Mouse (Mus musculus) adrenal gland (tissue): ENCODE data around the gene Ttll5.

Source experiments
- intact Hi-C: fragments of 180-260 bp; cut with DNase I; formaldehyde crosslinking; loops from one replicate; pipeline ENCODE4 v1.15.1; 2025

The Ttll5 gene

DNA sequence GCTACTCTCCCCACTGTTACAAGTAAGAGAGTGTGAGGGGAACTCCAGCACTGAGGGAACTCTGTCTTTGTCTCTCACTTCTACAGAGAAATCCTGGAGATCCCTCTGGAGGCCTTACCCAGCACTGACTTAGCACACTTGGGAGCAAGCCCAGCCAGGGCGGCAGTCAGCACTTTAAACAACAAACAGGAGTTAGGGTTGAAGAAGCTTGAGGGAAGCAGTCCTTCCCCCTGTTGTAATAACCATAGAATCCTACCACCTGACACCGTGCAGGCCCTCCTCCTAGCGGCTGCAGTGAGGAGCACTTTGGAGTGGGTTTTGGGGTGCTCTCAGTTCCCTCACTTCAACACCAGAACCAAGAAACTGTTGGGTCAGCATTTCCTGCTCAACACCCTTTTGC lies 140.0 kb downstream of the Ttll5 start:
- intact Hi-C loops = no loop called here

DNA sequence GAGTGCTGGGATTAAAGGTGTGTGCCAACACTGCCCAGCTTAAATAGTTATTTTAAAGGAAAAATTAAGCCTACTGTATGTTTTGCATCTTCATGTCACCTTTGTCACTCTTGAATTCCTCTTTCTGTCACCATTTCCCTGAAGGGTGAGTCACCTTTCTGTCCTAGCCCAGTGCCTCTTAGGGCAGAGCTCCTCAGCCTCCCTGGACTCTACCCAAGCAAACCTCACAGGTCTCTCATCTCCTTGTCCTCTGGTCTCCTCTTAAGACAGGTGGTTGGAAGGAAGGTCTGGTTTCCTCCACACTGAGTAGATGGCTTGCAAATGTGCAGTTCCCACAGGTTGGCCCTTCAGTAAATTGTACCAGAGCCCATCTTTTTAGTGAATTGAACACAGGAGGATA lies 143.4 kb downstream of the Ttll5 start:
- intact Hi-C loops = no loop called here

DNA sequence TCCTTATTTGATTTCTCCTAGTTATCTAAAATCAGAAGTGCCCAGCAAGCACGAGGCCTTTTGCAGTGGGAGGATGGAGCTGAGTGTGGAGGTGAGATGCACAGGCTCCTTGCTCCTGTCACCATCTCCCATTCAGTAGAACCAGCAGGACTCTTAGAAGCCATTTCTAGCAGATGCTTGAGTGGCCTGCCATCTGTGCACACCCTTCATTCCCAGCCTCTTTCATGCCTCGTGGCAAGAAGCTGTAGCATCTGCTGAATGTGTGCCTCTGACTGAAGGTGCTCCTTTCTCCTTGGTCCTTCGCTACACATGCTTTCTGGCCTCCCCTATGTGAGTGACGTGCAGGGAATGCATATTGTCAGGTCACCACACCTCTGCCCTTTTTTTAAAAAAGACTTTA lies 143.9 kb downstream of the Ttll5 start:
- intact Hi-C loops = no loop called here

DNA sequence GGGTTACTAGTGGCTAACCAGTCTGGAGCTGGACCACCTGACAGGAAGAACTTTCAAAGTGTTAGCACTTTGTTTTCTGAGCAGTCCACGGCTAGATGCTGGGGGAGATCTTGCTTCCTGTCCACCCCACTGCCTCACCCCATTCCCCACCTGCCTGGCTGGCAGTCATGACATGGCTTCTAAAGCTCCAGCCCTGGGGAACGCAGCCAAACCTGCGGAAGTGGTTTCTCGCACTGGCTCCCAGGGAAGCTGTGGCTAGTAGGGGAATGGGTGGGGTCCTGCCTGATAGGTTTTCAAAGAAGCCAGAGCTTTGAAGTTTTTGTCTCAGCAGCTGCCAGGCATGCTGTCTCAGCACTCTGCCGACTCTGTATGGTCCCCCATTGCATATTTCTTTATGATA lies 145.1 kb downstream of the Ttll5 start:
- intact Hi-C loops = no loop called here

DNA sequence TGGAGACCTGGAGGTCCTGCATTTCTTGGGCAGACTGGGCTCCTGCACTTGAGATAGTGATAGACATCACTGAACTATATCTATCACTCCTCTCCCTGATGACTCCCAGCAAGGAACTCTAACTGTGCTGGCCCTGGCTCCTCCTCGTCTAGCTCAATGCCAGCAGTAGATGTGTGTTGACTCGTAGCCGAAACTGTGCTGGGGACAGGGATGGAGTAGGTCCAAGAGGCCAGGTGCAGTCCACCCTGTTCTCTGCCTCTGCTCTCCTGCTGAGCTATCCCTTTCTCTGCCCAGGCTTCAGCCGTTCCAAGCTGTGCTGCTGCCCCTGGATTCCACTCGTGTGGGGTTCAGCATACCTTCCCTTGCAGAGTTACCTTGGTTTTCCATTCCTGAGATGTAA lies 145.7 kb downstream of the Ttll5 start:
- intact Hi-C loops = no loop called here

DNA sequence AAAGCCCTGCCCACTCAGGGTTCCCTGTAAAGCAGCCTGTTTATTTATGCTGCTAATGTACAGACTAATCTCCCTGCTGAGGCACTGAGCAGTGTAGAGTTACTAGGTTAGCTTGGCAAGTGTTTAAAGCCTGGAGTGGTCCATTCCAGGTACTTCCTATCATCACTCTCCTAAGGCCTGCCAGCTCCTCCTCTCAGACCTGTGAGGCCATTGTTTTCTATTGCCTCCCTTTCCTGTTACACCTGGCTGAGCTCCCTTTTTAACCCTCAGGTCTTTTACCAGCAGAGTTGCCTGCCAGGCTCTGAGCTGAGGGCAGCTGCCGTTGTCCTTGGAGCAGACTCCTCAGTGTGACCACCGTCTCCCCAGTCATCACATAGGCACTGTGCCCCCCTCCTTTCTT lies 146.3 kb downstream of the Ttll5 start:
- intact Hi-C loops = no loop called here

DNA sequence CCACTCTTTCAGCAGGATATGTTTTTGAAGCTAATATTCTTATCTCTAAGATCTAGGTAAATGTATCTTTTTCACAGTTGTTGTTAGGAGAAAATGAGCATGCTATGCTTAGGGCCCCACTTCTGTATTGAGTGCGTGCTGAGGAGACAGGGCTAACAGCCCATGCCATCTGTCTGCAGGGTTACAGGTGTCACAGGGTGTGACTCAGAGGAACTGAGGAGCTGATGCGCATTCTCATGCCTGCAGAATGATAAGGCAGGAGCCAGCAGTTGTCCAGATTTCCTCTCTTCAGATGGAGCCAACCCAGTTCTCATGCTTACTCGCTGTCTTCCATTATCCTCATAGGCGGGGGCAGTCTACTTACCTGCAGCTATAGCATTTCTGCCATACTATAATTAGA lies 147.2 kb downstream of the Ttll5 start:
- intact Hi-C loops = no loop called here

DNA sequence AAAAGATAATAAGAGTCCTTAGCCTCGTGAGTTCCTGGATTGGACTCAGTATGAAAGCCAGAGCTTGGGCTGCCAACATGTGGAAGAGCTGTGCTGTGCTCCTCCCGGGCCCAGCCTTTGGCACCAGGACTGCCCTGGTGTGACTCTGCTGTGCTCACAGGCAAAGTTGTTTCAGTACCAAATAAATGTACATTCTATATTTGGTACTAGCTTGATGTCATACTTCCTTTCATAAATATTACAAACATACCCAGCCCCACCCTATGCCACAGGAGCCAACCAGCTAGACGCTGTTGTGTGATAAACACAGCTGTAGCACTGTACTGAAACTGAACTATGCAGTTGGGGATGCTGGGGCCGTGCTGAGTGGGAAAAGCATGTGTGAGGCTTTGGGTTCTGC lies 149.1 kb downstream of the Ttll5 start:
- intact Hi-C loops = no loop called here

DNA sequence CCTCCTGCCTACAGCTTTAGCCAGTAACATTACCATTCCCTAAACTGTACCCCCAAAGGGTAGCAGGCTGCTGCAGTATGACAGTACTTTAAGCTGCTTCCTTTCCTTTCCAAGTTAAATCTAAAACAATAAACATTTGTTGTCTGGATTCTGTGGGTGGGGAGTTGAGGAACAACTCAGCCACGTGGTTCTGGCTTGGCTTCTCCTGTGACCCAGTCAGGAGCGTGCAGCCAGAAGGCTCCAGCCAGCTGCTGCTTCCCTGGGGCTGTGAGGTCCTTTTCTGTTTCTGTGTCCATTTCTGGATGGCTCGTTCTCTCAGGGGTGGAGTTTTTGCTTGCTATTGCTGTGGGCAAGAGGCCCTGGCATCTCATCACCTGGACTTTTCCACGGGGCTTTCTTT lies 149.6 kb downstream of the Ttll5 start:
- intact Hi-C loops = no loop called here

DNA sequence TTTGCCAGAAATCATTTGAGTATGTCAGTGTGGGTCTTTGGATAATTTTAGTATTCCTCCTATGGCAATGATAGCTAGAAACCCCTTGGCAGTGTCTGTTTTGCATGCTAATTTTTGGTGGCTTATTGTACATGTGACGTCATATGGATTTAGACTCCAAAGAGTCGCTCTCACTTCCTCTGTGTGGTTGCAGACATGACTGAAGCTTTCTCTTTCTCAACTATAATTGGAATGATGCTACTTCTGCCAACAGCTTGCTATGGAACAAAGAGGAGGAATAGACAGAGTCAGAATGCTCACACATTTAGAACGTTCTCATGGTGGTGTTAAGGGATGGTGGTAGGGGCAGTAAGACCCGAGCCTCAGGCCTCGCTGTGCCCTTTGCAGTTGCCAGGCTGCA lies 155.5 kb downstream of the Ttll5 start:
- intact Hi-C loops = no loop called here

DNA sequence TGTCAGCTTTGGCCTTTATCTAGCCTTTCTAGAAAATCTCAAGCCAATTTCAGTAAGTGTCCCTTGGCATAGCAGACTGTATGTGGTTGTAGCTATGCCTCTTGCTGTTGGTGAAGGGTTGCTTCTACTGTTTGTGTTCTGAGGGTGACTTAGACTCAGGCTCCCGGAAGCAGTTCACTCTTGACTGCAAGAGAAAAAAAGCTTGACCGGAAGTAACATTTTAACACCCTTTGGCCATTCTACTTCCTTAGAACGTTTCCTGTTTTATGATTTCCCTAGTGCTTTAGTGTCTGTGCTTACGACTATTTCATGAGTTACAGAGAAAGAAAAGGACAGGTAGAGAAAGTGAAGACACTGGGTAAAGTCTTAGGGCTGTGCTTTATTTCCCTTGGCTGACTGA lies 161.1 kb downstream of the Ttll5 start:
- intact Hi-C loops = no loop called here

DNA sequence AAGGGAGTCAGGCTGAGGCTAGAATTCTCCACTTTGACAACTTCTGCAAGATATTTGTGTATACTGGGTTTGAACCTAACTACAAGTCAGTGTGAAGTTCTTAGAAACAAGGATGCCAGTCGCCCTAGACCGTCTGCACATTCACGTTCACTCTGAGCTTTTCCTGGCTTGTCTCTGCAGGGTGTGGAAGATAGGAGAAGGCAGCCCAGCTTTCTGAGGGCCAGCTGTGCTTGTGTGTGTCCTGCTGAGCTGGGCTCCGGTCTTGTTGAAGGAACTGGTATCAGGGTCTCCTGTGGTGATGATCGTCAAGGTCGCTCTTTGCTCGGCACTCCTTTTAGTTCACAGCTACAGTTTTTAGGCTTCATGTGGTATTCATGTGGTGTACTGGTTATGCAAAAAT lies 161.6 kb downstream of the Ttll5 start:
- intact Hi-C loops = no loop called here

DNA sequence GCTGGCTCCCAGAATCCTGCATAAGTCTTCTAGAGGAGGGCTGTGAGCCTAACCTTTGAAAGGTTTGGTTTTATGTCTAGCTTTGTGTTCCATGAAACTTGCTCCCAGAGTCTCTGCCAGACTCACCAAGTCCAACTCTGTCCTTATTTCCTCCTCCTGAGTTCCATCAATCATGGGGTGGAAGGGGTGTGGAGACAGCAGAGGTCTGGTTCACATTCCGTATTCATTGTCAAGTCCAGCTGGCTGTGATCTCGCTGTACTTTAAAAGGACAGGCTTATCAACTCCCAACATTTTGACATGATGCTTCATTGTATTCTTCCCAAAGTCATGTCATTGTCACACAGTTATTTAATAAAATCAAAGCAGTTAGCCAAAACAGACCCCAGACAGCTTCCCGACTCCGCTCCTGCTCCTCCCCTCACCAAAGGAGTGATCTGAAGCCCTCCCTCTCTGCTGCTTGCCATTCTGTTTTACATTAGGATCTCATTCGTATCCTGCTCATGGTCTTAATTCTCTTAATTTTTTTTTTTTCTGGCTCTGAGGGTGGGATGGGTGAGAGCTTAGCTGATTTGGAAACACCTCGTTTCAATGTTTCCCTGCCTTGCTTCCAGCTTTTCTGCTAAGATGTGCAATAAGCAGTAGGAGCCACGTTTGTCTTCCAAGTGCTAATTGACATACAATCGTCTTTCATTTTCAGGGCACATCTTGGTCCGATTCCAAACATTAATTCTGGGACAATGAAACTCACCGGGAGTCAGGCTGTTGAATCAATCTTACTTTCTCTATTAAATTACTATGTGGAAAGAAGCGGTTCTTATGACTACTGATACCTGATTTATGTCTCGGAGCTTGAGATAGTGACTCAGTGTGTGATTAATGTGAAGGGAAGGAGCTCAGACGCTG lies 162.3 kb downstream of the Ttll5 start:
- intact Hi-C loops = no loop called here

DNA sequence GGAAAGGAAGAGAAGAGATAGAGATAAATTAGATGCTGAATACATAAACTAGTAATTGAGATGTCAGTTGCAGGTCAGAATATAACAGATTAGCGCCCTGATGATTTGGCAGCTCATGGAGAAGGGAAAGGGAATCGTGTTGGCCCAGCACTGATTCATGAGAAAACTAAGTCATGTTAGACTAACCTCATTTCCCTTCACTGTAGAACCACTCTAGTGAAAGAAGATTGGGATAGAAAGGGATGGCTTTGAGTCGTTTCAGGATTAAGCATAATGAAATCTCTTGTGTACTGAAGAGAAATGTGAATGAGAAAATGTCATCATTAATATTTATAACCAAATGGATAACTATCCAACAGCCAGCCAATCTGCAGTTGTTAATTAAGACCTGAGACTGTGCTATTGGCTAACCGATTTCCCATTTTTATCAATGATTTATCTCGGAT lies 163.0 kb downstream of the Ttll5 start:
- intact Hi-C loops = no loop called here

DNA sequence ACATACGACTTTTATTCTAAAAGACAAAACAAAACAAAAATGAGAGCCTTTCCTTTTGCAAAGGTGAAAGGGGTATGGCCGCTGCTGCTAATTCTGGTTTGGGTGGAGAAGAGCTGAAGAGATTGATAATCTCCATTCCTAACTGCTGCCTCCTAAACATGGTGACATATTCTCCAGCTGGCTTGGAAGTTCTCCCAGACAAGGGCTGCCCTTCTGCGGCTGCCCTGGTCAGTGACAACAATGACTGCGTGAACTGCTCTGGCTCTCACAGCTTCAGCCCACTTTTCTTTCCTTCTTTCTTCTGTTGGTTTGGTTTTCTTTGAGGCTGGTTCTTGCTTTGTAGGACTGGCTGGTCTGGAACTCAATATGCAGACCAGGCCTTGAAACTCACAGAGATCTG lies 163.7 kb downstream of the Ttll5 start:
- intact Hi-C loops = no loop called here

DNA sequence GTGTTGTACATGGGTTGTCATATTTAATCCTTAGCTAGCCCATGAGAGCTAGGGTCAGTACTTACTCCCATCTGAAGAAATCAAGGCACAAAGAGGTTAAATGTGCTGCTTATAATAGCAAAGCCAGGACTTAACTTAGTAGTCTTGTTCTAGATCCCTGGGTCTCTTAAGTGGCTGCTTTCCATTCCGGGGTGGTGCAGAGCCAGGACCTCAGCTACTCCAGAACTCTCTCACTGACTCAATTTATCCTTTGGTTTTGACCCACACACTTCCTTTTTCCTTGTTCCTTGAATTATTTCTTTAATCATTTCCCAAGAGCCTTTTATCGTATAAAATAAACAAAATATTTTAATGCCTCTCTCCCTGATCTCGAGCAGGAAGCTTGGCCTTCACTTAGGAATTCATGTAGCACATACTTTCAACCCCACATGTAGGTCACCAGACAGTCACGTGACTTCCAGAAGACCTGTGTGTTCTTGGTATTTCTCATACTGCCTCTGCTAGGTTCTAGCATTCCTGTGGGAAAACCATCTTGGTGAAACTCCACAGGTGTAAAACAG lies 164.4 kb downstream of the Ttll5 start:
- intact Hi-C loops = no loop called here

DNA sequence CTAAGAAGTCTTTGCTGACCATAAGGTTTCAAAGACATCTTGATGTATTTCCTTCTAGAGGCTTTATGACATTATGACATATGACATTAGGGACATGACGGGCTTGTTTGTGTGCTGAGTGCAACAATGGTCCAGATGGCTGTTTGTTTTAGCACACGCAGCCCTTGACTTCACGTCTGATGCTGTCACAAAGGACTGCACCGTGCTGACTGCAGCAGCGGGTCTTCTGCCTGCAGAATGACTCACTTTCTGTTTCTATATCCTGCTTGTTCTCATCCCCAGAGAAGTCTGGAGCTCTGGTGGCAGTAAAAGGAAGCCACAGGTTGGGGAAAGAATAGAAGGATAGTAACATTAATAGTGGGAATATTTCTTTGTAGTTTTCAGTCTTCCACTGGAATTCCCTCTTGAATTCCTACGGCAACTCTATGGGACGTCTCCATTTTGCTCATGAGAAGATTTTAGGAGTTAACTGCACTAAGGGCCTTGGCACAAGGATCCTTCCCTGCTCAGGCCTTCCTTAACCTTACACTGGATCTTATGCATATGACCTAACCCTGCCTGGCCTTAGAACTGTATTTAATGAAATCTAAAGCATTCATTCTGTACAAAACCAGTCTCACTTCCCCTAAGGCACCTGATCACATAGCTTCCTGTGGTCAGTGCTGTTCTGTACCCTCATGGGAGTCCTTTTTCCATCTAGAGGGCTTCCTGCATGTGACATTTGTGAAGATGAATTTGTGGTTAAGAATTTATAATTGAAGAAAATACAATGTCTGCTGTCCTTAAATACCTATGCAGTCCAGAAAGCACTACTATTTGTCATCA lies 167.8 kb downstream of the Ttll5 start:
- intact Hi-C loops = no loop called here

DNA sequence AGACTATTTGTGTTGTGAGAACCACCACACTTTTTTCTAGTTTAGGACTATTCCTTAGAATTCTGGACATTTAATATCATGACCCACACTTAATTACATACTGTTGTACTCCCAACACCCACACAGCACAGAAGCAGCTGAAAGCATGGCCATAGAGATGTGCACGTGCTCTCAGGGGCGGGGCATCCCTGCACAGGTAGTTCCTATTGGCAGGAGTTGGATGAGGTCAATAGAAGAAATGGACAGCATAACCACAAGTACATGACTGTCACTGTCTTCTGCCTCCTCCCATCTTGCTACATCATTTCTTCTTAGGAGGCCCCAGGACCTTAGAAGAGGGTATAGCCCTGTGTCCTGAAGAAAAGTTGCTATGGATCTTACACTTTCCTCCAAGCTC lies 168.4 kb downstream of the Ttll5 start:
- intact Hi-C loops = no loop called here

DNA sequence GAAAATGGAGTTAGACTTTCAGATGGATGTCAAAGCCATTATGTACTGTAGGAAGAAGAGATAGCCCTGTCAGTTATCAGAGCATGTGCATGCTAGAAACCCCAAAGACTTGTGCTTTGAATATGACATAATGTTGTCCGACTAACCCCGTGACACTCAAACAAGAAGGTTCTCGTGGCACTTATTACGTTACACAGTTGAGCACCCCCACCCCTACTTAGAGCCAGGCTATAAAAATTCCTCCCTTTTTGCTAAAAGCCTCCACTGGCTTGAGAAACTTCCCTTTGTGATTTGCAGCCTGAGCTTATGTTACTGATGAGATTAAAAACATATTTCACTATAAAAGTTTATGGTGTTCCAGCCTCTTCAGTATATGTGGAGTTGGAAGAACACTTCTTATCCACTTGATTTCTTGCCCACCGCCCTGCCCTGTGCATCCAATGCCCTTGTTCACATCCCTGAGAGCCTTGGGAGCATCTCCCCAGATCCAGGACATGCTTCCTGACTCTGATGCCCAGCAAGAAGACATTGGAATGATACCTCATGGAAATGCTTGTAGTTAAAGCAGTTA lies 169.4 kb downstream of the Ttll5 start:
- intact Hi-C loops = no loop called here

DNA sequence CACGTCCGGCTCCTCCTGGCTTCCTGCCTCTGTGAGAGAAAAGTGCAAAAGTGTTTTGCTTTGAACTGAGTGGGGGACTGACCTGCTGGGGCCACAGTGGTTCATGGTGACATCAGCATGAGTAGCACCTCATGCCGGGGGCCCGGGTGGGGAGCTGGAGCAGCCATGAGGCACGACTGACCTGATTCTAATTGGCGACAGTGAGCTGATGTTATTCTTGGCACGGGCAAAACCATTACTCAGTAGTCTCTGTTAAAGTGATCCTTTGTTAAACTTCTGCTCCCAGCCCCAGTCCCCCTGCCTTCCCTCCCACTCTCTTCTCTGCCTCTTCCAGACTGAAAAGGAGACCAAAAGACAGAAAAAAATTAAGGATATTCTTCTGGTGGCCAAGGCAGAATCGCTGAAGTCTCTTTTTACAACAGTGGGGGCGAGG lies 176.2 kb downstream of the Ttll5 start:
- intact Hi-C loops = no loop called here

DNA sequence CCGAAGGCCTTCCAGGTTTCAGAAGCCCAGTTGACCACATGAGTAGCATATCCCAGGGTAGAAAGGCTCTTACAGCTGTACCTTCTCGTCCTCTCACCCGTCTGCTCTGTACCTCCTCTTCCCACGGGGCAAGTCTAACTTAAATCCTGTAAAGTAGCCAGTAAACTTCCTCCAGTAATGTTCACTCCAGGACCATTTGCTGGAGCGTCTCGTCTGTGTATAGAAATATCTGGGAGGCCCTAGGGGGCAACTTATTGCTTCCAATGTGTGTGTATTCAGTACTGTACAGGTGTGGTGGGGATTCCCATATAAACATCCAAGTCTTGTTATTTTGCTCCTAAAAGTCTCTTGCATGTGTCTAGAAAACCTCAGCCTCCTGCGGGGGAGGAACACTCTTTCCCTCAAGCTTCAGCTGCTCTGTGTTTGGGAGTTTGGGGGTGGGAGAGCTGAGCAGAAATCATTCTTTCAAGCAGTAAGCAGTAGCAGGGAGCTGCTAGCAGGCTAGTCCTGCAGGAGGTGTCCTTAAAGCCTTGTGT lies 176.7 kb downstream of the Ttll5 start:
- intact Hi-C loops = no loop called here

DNA sequence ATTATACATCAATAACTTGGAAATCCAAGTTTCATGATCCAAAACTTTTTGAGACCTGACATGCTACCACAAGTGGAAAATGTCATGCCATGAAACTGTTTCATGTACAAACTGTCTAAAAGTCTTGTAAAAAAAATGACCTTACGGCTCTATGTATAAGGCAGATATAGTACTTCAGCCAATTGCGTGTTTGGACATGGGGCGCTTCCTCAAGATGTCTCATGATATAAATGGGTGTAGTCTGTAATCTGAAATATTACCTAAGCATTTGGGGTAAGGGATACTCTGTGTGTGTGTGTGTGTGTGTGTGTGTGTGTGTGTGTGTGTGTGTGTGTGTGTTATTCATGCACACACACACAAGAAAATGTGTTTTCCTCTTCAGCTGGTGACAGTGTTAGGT lies 180.2 kb downstream of the Ttll5 start:
- intact Hi-C loops = no loop called here
